Mouse (Mus musculus) MEL (cell line): ENCODE measurements around the gene Babam2.

Source experiments
- CTCF ChIP-seq, 3 experiments: IDR thresholded peaks in 2 of 3; conservative IDR thresholded peaks in 1 of 3; 2 replicates each; pipeline ENCODE4 v1.5.1; 2011 to 2012; ENCODE audit warnings: low read length in 3 of 3, low read depth in 2 of 3, mild to moderate bottlenecking in 2 of 3, improper control_type of control experiment in 1 of 3, inconsistent platforms in 1 of 3, mixed read lengths in 1 of 3, moderate library complexity in 1 of 3; ENCODE audit not compliant: control insufficient read depth in 1 of 3, insufficient read depth in 1 of 3, poor library complexity in 1 of 3, severe bottlenecking in 1 of 3
- MAZ ChIP-seq: IDR thresholded peaks from 2 replicates; pipeline ENCODE4 v1.6.1; 2012; ENCODE audit warnings: low read depth, mild to moderate bottlenecking, inconsistent platforms, low read length, improper control_type of control experiment
- POLR2A ChIP-seq, 2 experiments: IDR thresholded peaks; 2 replicates each; pipeline ENCODE4 v1.6.1; 2011 to 2012; ENCODE audit warnings: low read length in 2 of 2, mild to moderate bottlenecking in 2 of 2, control low read depth in 1 of 2, improper control_type of control experiment in 1 of 2, low read depth in 1 of 2, moderate library complexity in 1 of 2; ENCODE audit not compliant: control insufficient read depth in 1 of 2, insufficient read depth in 1 of 2, poor library complexity in 1 of 2

GRCm38 (mm10) chr5:31835691-31836090, 138.2 kb downstream of the Babam2 start:
- no peak for TF ChIP-seq CTCF (IDR thresholded peaks at IDR 0.05 in 2 of 3, conservative IDR thresholded peaks at IDR 0.05 in 1 of 3; ENCODE audit: control insufficient read depth in 1 of 3, insufficient read depth in 1 of 3, low read depth in 2 of 3, low read length in 3 of 3, poor library complexity in 1 of 3, severe bottlenecking in 1 of 3)
- TF ChIP-seq POLR2A (IDR thresholded peaks at IDR 0.05; ENCODE audit: control insufficient read depth in 1 of 2, insufficient read depth in 1 of 2, low read depth in 1 of 2, low read length in 2 of 2, poor library complexity in 1 of 2) = no peak
- TF ChIP-seq MAZ = no peak
